Mouse (Mus musculus): ENCODE data around the gene Hoxa7. TPM values are rescaled to one million over a fixed set of nuclear protein-coding genes. Genes with fewer than 3 reads are reported as not detected.

The Hoxa7 gene
- total and polyA plus RNA-seq, 2 experiments from 2014 or later: not detected

DNA sequence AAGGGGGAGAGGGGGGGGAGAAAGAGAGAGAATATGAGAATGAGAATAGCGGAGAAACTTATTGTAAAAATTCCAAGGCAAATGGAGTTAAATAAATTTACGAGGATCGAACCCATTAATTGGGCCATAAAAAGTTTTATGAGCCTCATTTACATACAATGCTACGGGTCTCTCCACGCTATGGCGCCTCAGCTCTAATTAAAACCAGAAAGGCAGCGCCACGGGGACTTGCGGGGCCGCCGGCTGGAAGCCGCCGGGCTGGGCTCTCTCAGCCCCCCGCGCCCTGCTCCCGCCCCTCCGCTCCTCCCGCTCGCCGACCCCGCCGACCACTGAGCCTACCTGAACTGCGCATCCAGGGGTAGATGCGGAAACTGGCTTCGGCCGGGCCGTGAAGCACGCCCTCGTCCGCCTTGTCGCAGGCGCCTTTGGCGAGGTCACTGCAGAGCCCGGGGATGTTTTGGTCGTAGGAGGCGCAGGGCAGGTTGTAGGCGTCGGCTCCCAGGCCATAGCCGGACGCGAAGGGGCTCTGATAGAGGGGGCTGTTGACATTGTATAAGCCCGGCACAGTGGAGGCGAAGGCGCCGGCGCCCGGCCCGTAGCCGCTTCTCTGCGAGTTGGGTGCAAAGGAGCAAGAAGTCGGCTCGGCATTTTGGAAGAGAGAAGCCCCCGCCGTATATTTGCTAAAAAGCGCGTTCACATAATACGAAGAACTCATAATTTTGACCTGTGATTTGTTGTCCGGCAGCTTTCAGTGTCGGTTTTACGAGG lies 4.8 kb downstream of the Hoxa7 start:
- no peak overlapping the region for H3K27ac ChIP-seq (ENCODE audit: low read depth, low read length)
- no peak overlapping the region for H3K9ac ChIP-seq (replicated peaks; ENCODE audit: low read length, poor library complexity, severe bottlenecking)
- DNase-seq (ENCODE audit: low spot score) (no peak), ATAC-seq (ENCODE audit: low FRiP score) (no peak)
- 0 out of 2 replicates have a peak overlapping the region, but pooled peaks have one; percentile 2 for H3K4me3 ChIP-seq (ENCODE audit: low read depth, low read length)
- no peaks in the 10 kb centered on the region for H3K4me1 ChIP-seq (ENCODE audit: insufficient read depth, low read length)
- H3K4me2 ChIP-seq (ENCODE audit: low read depth, low read length, poor library complexity, severe bottlenecking): no peak overlapping the region
- H3K36me3 ChIP-seq (ENCODE audit: insufficient read depth, low read length): no peaks in the 10 kb centered on the region
- no peaks in the 10 kb centered on the region for H3K9me3 ChIP-seq (ENCODE audit: low read length)
- peaks cover 96% of the 10 kb centered on the region for H3K27me3 ChIP-seq (ENCODE audit: insufficient read depth, low read length)
- no peak for TF ChIP-seq CTCF (IDR thresholded peaks at IDR 0.05)
- WGBS: 3% methylated on average over 59 of the region's 60 CpGs

DNA sequence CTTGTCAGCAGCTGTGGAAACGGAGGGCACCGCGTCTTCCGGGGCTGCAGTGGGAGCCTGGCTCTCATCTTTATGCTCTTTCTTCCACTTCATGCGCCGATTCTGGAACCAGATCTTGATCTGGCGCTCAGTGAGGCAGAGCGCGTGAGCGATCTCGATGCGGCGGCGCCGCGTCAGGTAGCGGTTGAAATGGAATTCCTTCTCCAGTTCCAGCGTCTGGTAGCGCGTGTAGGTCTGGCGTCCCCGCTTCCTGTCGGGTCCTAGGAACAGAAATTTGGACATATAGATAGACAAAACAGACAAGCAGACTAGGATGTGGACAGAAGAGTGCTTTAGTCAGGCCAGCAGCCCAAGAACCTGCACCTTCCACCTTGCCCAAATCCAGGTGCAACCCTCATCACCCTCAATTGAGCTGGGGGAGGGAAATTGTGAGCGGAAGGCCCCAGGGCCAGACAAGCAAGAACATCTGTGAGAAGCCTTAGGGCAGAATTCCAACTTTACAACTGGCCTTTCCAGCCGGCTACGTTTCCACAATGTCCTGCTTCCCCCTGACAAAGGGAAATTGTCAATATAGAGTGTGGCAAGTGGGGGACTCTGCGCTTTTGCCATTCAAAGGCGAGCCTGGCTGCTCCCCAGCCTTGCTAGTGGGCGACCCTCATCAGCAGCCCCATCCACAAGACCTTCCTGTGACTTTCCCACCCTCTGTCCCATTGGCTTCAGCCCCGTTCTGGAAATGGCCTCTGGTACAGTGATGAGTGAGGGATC lies 5.7 kb downstream of the Hoxa7 start:
- Histone ChIP-seq H3K4me3 (ENCODE audit: low read depth, low read length) (no peak overlapping the region), H3K4me2 (ENCODE audit: low read depth, low read length, poor library complexity, severe bottlenecking) (no peak overlapping the region), H3K36me3 (ENCODE audit: insufficient read depth, low read length) (no peaks in the 10 kb centered on the region), H3K27ac (ENCODE audit: low read depth, low read length) (no peak overlapping the region), H3K27me3 (ENCODE audit: insufficient read depth, low read length) (peaks cover 99% of the 10 kb centered on the region), H3K4me1 (ENCODE audit: insufficient read depth, low read length) (no peaks in the 10 kb centered on the region), H3K9ac (replicated peaks; ENCODE audit: low read length, poor library complexity, severe bottlenecking) (no peak overlapping the region), H3K9me3 (ENCODE audit: low read length) (no peaks in the 10 kb centered on the region)
- ATAC-seq (ENCODE audit: low FRiP score) (no peak), DNase-seq (ENCODE audit: low spot score) (no peak)
- TF ChIP-seq CTCF (IDR thresholded peaks at IDR 0.05): no peak
- WGBS: 3% methylated on average over 30 of the region's 30 CpGs

- no peak overlapping the region for H3K4me2 ChIP-seq (ENCODE audit: low read depth, low read length, poor library complexity, severe bottlenecking)
Measured at GRCm38 (mm10) chr6:52215070-52215469, 6.6 kb downstream of the Hoxa7 start.

GRCm38 (mm10) chr6:52214271-52214670 lies 7.4 kb downstream of the Hoxa7 start:
- TF ChIP-seq CTCF (IDR thresholded peaks at IDR 0.05): no peak
- Histone ChIP-seq H3K27me3 (ENCODE audit: insufficient read depth, low read length) (peaks cover 97% of the 10 kb centered on the region), H3K4me3 (ENCODE audit: low read depth, low read length) (no peak overlapping the region), H3K4me1 (ENCODE audit: insufficient read depth, low read length) (no peaks in the 10 kb centered on the region), H3K27ac (ENCODE audit: low read depth, low read length) (no peak overlapping the region), H3K9ac (replicated peaks; ENCODE audit: low read length, poor library complexity, severe bottlenecking) (no peak overlapping the region), H3K4me2 (ENCODE audit: low read depth, low read length, poor library complexity, severe bottlenecking) (no peak overlapping the region), H3K9me3 (ENCODE audit: low read length) (no peaks in the 10 kb centered on the region), H3K36me3 (ENCODE audit: insufficient read depth, low read length) (no peaks in the 10 kb centered on the region)
- DNase-seq (ENCODE audit: low spot score) (no peak), ATAC-seq (ENCODE audit: low FRiP score) (no peak)
- 15% methylated on average over 5 of the region's 5 CpGs for WGBS

More at GRCm38 (mm10) chr6:52215070-52215469, 6.6 kb downstream of the Hoxa7 start:
- H3K9ac ChIP-seq (replicated peaks; ENCODE audit: low read length, poor library complexity, severe bottlenecking): no peak overlapping the region
- no peak overlapping the region for H3K4me3 ChIP-seq (ENCODE audit: low read depth, low read length)
- 4% methylated on average over 3 of the region's 3 CpGs for WGBS
- DNase-seq (ENCODE audit: low spot score): no peak
- no peak for TF ChIP-seq CTCF (IDR thresholded peaks at IDR 0.05)
- H3K9me3 ChIP-seq (ENCODE audit: low read length): no peaks in the 10 kb centered on the region
- no peaks in the 10 kb centered on the region for H3K36me3 ChIP-seq (ENCODE audit: insufficient read depth, low read length)
- H3K4me1 ChIP-seq (ENCODE audit: insufficient read depth, low read length): no peaks in the 10 kb centered on the region
- peaks cover 97% of the 10 kb centered on the region for H3K27me3 ChIP-seq (ENCODE audit: insufficient read depth, low read length)
- no peak overlapping the region for H3K27ac ChIP-seq (ENCODE audit: low read depth, low read length)
- ATAC-seq (ENCODE audit: low FRiP score): no peak

- Histone ChIP-seq H3K9ac (replicated peaks; ENCODE audit: low read length, poor library complexity, severe bottlenecking) (no peak within 1 kb of the TSS), H3K4me3 (ENCODE audit: low read depth, low read length) (no peak within 1 kb of the TSS), H3K9me3 (ENCODE audit: low read length) (no peaks in the 10 kb centered on the region), H3K4me1 (ENCODE audit: insufficient read depth, low read length) (no peaks in the 10 kb centered on the region), H3K4me2 (ENCODE audit: low read depth, low read length, poor library complexity, severe bottlenecking) (no peak within 1 kb of the TSS), H3K27me3 (ENCODE audit: insufficient read depth, low read length) (peaks cover 97% of the 10 kb centered on the region), H3K36me3 (ENCODE audit: insufficient read depth, low read length) (no peaks in the 10 kb centered on the region), H3K27ac (ENCODE audit: low read depth, low read length) (no peak within 1 kb of the TSS)
- 3% methylated on average over 38 of the region's 38 CpGs for WGBS
- DNase-seq (ENCODE audit: low spot score) (no peak), ATAC-seq (ENCODE audit: low FRiP score) (no peak)
- TF ChIP-seq CTCF (IDR thresholded peaks at IDR 0.05): no peak
Measured at GRCm38 (mm10) chr6:52213119-52213986, 8.3 kb downstream of the Hoxa7 start, which contains the start of the genes Hoxa3 and Gm28308. Gene Hoxa3 (minus strand): TSS chr6:52213336. Gene Gm28308 (minus strand): TSS chr6:52213339.
